Mouse (Mus musculus) ES-E14 (cell line): ENCODE results near the gene Cdc123. TPM values are rescaled to one million over a fixed set of nuclear protein-coding genes. Genes with fewer than 3 reads are reported as not detected.

Source experiments
- DNase-seq: peaks from one replicate; pipeline ENCODE4 v3.0.0-alpha.2; 2013; ENCODE audit warnings: low read depth, low spot score
- H3K27ac ChIP-seq: 2 replicates; pipeline ENCODE4 v1.5.1; 2012; ENCODE audit warnings: low read depth, mild to moderate bottlenecking, low read length, moderate library complexity, mixed read lengths; ENCODE audit not compliant: poor library complexity, insufficient read depth, severe bottlenecking
- H3K36me3 ChIP-seq: 2 replicates; pipeline ENCODE4 v1.6.1; 2012; ENCODE audit warnings: mild to moderate bottlenecking, low read length, moderate library complexity, mixed read lengths; ENCODE audit not compliant: control insufficient read depth, poor library complexity, insufficient read depth, severe bottlenecking
- H3K4me1 ChIP-seq, 2 experiments: fragments of 150-350 bp in 1 of 2; sonication (generic) in 1 of 2; 2 replicates each; pipeline ENCODE4 v1.6.1; 2012; ENCODE audit warnings: low read length in 2 of 2, mild to moderate bottlenecking in 1 of 2, mixed read lengths in 1 of 2; ENCODE audit not compliant: control insufficient read depth in 2 of 2, insufficient read depth in 2 of 2, poor library complexity in 1 of 2
- H3K4me3 ChIP-seq, 2 experiments: fragments of 150-350 bp in 1 of 2; sonication (generic) in 1 of 2; 2 replicates each; pipeline ENCODE4 v1.5.1; 2012; ENCODE audit warnings: low read length in 2 of 2, low read depth in 1 of 2, mild to moderate bottlenecking in 1 of 2, mixed read lengths in 1 of 2; ENCODE audit not compliant: insufficient read depth in 1 of 2, poor library complexity in 1 of 2, severe bottlenecking in 1 of 2
- H3K9ac ChIP-seq: 2 replicates; pipeline ENCODE4 v1.6.1; 2012; ENCODE audit warnings: low read depth, mild to moderate bottlenecking, low read length, mixed read lengths; ENCODE audit not compliant: poor library complexity, insufficient read depth, severe bottlenecking
- H3K9me3 ChIP-seq: fragments of 150-350 bp; sonication (generic); 2 replicates; pipeline ENCODE4 v1.6.1; 2012; ENCODE audit warnings: low read depth, mild to moderate bottlenecking, low read length; ENCODE audit not compliant: control insufficient read depth, insufficient read depth
- CHD2 ChIP-seq: IDR thresholded peaks from 2 replicates; pipeline ENCODE4 v1.6.1; 2014; ENCODE audit warnings: mild to moderate bottlenecking, low read depth, low read length, inconsistent platforms
- HCFC1 ChIP-seq: IDR thresholded peaks from 2 replicates; pipeline ENCODE4 v1.6.1; 2012; ENCODE audit warnings: low read length, inconsistent platforms, borderline replicate concordance; ENCODE audit not compliant: insufficient read depth
- MAFK ChIP-seq: IDR thresholded peaks from 2 replicates; pipeline ENCODE4 v1.6.1; 2014; ENCODE audit warnings: mild to moderate bottlenecking, low read depth, low read length, inconsistent platforms; ENCODE audit not compliant: insufficient read depth
- ZC3H11A ChIP-seq: IDR thresholded peaks from 2 replicates; pipeline ENCODE4 v1.6.1; 2012; ENCODE audit warnings: low read depth, mild to moderate bottlenecking, inconsistent platforms, low read length, borderline replicate concordance
- ZNF384 ChIP-seq: IDR thresholded peaks from 2 replicates; pipeline ENCODE4 v1.6.1; 2012; ENCODE audit warnings: low read depth, low read length, inconsistent platforms
- in situ Hi-C, 2 experiments: fragments of 600-800 bp; cut with MboI; formaldehyde crosslinking; loops; one replicate each; pipeline ENCODE4 v1.15.1; 2025; ENCODE audit warnings: low sequenced_read_pairs in 2 of 2, inconsistent platforms in 1 of 2; ENCODE audit not compliant: unreplicated experiment in 2 of 2
- total RNA-seq: library from RNA; depleted of rRNA; stranded (reverse); fragments of 300-350 nt; gene quantifications from 2 replicates; pipeline ENCODE4 v1.2.3, GENCODE M21; 2012

Cdc123 gene
- total RNA-seq, 1 experiment = 147 TPM

DNA sequence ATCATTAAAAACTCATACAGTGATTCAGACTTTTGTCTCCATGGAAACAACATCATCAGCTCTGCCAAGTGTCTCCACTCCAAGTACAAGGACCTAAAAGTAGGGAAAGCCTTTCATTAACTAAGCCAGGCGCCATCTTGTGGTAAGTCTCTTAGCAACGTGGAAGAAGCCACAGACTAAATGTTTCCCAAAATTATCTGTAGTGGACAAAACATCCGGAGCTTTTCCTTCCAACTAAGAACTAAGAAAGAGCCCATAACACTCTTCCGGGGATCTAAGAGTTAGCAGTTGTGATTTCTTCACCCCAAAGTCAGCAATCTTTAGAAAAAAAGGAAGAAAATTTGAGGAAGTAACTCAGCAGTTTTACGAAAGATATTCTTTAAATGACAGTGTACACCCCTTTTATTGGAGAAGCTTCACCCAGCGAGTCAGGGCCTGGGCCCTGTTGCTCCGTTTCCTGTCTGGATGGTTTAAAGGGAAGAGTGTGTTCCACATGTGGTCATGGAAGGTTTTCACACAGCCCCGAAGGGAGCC lies 74.2 kb downstream of the Cdc123 start:
- no peak overlapping the region for H3K4me3 ChIP-seq
- TF ChIP-seq HCFC1 = no peak
- peak; percentile 59; the same call in 1 of the 2 replicates for TF ChIP-seq ZC3H11A
- no peaks in the 10 kb centered on the region for H3K4me1 ChIP-seq
- peak; percentile 33 for DNase-seq
- no peak overlapping the region for H3K27ac ChIP-seq
- no peak overlapping the region for H3K9ac ChIP-seq
- H3K36me3 ChIP-seq = no peaks in the 10 kb centered on the region
- in situ Hi-C loops = no loop called here
- H3K9me3 ChIP-seq = no peaks in the 10 kb centered on the region

DNA sequence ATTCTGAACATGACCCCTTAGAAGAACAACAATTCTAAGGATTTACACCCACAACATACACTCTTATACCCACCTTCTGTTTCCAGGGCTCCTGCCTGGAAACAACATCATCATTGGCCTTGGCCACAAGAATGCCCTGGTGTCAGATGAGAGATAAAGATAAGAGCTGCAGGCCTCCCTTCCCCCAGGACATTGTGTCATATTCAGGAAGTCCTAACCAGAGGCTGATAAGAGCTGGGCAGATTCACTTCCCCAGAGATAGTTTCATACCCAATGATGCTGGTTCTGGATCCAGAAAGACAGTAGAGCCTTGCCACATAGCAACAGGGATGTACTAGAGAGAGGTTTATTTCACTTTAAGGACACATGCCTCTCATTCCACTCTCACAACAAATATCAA lies 75.3 kb downstream of the Cdc123 start:
- no peak for TF ChIP-seq ZC3H11A
- TF ChIP-seq CHD2 = no peak
- TF ChIP-seq MAFK = no peak
- TF ChIP-seq HCFC1 = no peak
- no peak for TF ChIP-seq ZNF384
- H3K27ac ChIP-seq = no peak overlapping the region
- H3K4me1 ChIP-seq = no peaks in the 10 kb centered on the region; a peak in 1 of 4 replicates
- H3K4me3 ChIP-seq = no peak overlapping the region
- in situ Hi-C loops = no loop called here
- DNase-seq = no peak
- H3K36me3 ChIP-seq = no peaks in the 10 kb centered on the region
- H3K9ac ChIP-seq = no peak overlapping the region
- no peaks in the 10 kb centered on the region for H3K9me3 ChIP-seq

DNA sequence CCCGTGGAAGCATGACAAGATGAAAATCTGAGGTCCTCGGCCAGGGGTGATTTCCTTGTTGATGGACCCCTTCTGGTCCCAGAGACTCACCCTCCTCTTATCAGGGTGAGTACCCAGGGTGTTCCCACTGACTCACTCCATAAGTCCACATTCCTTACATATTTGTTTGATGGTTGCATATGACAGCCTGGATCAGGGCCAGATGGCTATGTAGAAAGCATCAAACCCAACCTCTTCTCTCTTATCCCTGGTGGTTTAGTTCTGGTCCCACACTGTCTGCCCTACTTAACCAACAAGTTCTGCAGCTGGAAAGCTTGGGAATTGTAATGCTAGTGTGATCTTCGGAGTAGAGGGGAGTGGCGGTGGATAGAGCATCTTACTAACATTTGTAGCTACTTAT lies 76.0 kb downstream of the Cdc123 start:
- Histone ChIP-seq H3K27ac (no peak overlapping the region), H3K4me1 (no peaks in the 10 kb centered on the region; a peak in 1 of 4 replicates), H3K36me3 (no peaks in the 10 kb centered on the region), H3K9me3 (no peaks in the 10 kb centered on the region), H3K9ac (no peak overlapping the region), H3K4me3 (no peak overlapping the region)
- in situ Hi-C loops = no loop called here
- TF ChIP-seq MAFK (no peak), HCFC1 (no peak), ZC3H11A (no peak), ZNF384 (no peak), CHD2 (no peak)
- no peak for DNase-seq

DNA sequence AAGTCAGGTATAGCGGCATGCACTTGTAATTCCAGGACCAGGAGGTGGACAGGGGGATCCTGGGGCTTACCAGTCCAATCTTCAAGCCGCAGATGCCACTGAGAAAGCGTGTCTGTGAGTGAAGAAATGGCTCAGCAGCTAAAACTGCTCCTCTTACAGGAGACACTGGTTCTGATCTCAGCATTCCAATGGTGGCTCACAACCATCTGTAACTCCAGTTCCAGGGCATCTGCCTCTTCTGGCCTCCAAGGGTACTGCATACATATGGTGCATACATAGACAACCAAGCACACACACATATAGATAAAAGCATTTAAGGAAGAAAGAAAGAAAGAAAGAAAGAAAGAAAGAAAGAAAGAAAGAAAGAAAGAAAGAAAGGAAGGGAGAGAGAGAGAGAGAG lies 82.9 kb downstream of the Cdc123 start:
- TF ChIP-seq ZNF384 = no peak
- TF ChIP-seq CHD2 = no peak
- TF ChIP-seq MAFK = no peak
- no peak for TF ChIP-seq HCFC1
- TF ChIP-seq ZC3H11A = no peak
- DNase-seq = no peak
- in situ Hi-C loops = no loop called here
- Histone ChIP-seq H3K27ac (no peak overlapping the region), H3K4me1 (no peaks in the 10 kb centered on the region; a peak in 1 of 4 replicates), H3K4me3 (no peak overlapping the region), H3K9me3 (no peaks in the 10 kb centered on the region), H3K36me3 (no peaks in the 10 kb centered on the region), H3K9ac (no peak overlapping the region)
